Mouse (Mus musculus) testis, adult 2 months (tissue): ENCODE measurements around the gene Triobp. TPM values are rescaled to one million over a fixed set of nuclear protein-coding genes. Genes with fewer than 3 reads are reported as not detected.

ENCODE experiments used
- H3K27ac ChIP-seq: fragments of 200-500 bp; 2 replicates; pipeline ENCODE4 v1.5.1; 2012; ENCODE audit warnings: low read depth, low read length; ENCODE audit not compliant: control insufficient read depth, insufficient read depth
- H3K27me3 ChIP-seq: fragments of 200-500 bp; 2 replicates; pipeline ENCODE4 v1.6.1; 2012; ENCODE audit warnings: mild to moderate bottlenecking, low read length, moderate library complexity; ENCODE audit not compliant: control insufficient read depth, insufficient read depth
- H3K36me3 ChIP-seq: fragments of 200-500 bp; 2 replicates; pipeline ENCODE4 v1.6.1; 2012; ENCODE audit warnings: mild to moderate bottlenecking, low read length; ENCODE audit not compliant: control insufficient read depth, insufficient read depth
- H3K4me1 ChIP-seq: fragments of 200-500 bp; 2 replicates; pipeline ENCODE4 v1.6.1; 2012; ENCODE audit warnings: low read length; ENCODE audit not compliant: control insufficient read depth, insufficient read depth
- H3K4me3 ChIP-seq: fragments of 200-500 bp; 2 replicates; pipeline ENCODE4 v1.5.1; 2012; ENCODE audit warnings: low read depth, mild to moderate bottlenecking, low read length, moderate library complexity, mixed read lengths; ENCODE audit not compliant: control insufficient read depth
- CTCF ChIP-seq: fragments of 200-500 bp; IDR thresholded peaks from 2 replicates; pipeline ENCODE4 v1.5.1; 2012; ENCODE audit warnings: low read depth, mild to moderate bottlenecking, inconsistent platforms, low read length, moderate library complexity; ENCODE audit not compliant: control insufficient read depth, insufficient read depth, insufficient replicate concordance
- POLR2A ChIP-seq: fragments of 200-500 bp; IDR thresholded peaks from 2 replicates; pipeline ENCODE4 v1.6.1; 2012; ENCODE audit warnings: low read depth, mild to moderate bottlenecking, inconsistent platforms, low read length, moderate library complexity; ENCODE audit not compliant: control insufficient read depth
- polyA plus RNA-seq: library from polyadenylated mRNA; depleted of rRNA; stranded (reverse); fragments of >200 nt; gene quantifications from 2 replicates; pipeline ENCODE4 v1.2.3, GENCODE M21; 2012

The Triobp gene
- polyA plus RNA-seq, 1 experiment: 22.6 TPM

DNA sequence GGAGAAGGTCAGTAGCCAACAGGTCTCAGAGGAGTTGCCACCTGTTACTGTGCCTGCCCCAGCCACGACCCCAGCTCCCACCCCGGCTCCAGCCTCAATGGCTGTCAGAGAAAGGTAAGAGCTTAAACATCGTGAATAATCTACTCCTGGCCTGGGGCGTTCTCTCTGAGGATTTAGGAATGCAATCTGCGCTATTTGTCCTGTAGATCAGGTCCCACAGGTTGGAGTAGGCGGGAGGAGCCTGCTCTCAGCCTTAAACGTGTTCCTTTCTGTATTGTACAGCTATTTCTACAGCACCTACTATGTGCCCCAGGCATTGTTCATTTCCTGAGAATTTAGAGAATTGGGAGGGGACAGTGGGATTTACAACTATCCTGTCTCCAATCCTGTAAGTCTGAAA is 39.1 kb upstream of the Triobp start:
- no peaks in the 10 kb centered on the region for H3K36me3 ChIP-seq
- H3K4me3 ChIP-seq: no peak overlapping the region
- no peak overlapping the region for H3K27ac ChIP-seq
- no peaks in the 10 kb centered on the region; the same call in none of the 2 replicates for H3K4me1 ChIP-seq
- TF ChIP-seq CTCF (no peak), POLR2A (no peak)
- H3K27me3 ChIP-seq: no peaks in the 10 kb centered on the region

DNA sequence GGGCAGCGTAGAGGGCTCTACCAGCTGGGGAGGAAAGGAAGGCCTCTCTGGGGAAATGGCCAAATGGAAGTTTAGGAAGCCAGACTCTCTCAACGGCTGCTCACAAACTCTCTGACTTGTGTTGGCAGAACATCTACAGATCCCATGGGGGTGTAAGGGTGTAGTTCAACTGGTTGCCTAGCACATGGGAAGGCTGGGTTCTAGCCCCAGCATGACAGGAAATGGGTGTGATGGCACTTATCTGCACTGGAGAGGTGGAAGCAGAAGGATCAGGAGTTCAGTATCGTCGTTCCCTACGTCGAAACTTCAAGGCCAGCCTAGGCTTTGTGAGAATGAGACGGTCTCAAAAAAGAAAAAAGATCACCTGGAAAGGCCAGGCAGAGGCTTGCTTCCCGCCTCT is 38.5 kb upstream of the Triobp start:
- H3K27me3 ChIP-seq: no peaks in the 10 kb centered on the region
- no peak overlapping the region for H3K27ac ChIP-seq
- TF ChIP-seq POLR2A (no peak), CTCF (no peak)
- H3K4me1 ChIP-seq: no peaks in the 10 kb centered on the region; the same call in 1 of the 2 replicates
- no peaks in the 10 kb centered on the region for H3K36me3 ChIP-seq
- no peak overlapping the region for H3K4me3 ChIP-seq

- TF ChIP-seq POLR2A (no peak), CTCF (no peak)
- H3K4me3 ChIP-seq: no peak overlapping the region; the same call in 1 of the 2 replicates
- H3K36me3 ChIP-seq: no peaks in the 10 kb centered on the region
- H3K4me1 ChIP-seq: peaks cover 6% of the 10 kb centered on the region
- H3K27ac ChIP-seq: no peak overlapping the region
- H3K27me3 ChIP-seq: no peaks in the 10 kb centered on the region
These were observed 35.5 kb upstream of the Triobp start for GRCm38 (mm10) chr15:78912040-78912439.

GRCm38 (mm10) chr15:78913632-78914090 is 33.9 kb upstream of the Triobp start, which contains the start of gene Pdxp:
Pdxp (plus strand) TSS chr15:78913919.
- Histone ChIP-seq H3K27me3 (no peaks in the 10 kb centered on the region), H3K27ac (peak within 1 kb of the TSS; percentile 50), H3K4me1 (peaks cover 6% of the 10 kb centered on the region), H3K4me3 (peak within 1 kb of the TSS; percentile 85), H3K36me3 (no peaks in the 10 kb centered on the region)
- no peak for TF ChIP-seq CTCF

DNA sequence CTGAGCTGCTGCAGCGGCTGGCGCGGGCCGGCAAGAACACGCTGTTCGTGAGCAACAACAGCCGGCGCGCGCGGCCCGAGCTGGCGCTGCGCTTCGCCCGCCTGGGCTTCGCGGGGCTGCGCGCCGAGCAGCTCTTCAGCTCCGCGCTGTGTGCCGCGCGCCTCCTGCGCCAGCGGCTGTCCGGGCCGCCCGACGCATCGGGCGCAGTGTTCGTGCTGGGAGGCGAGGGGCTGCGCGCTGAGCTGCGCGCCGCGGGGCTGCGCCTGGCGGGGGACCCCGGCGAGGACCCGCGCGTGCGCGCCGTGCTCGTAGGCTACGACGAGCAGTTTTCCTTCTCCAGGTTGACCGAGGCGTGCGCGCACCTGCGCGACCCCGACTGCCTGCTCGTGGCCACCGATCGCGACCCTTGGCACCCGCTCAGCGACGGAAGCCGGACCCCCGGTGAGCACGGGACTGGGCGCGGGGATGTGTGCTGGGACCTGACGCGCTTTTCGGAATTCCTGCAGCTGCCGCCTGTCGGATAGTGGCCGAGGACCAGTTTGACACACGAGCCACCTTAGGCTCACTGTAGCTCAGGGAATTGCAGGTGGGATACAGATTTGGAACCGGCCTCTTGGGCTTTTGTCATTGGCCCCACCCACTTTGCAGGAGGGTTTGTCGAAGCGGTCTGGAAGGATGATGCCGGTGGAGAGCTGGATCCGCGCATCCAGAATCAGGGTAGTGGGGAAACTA is 33.3 kb upstream of the Triobp start:
- Histone ChIP-seq H3K27me3 (no peaks in the 10 kb centered on the region), H3K36me3 (no peaks in the 10 kb centered on the region), H3K4me3 (peak overlapping the region; percentile 85), H3K4me1 (peaks cover 6% of the 10 kb centered on the region), H3K27ac (peak overlapping the region; percentile 50)
- TF ChIP-seq CTCF: no peak
- no peak for TF ChIP-seq POLR2A

DNA sequence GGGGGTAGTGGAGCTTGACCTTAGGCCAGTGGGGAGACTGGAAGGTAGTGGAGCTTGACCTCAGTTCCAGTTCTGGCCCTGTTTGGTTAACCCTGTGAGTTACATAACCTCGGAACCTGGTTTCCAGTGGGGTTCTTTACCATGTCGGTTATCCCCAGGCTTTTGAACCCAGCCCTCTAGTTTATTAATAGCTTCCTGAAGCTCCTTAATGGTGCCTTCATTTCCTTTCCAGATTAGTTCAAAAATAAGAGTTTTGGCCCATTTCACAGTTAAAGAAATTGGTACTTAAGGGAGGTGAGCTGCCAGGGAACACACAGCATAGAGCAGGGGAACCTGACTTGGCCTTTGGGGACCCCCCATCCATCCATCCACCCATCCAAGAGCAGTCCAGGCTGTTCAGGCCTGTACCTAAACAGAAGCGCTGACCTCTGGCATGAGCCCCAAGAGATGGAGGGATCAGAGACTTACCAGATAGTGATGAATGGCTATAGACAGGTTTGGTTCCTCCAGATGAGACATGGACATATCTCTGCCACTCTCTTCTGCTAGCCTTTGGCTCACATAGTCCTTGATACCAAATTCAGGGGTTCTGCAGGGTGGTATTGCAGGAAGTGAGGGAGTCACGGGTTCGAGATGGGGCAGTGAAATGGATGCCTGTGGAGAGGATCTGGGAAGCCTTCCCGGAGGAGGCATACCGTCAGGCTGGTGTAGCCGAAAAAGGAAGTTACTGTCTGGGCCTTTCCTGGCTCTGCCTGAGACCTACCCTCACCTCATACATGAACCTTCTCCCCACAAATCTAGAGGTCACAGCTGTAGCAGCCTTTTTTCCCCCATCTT is 32.5 kb upstream of the Triobp start:
- no peak for TF ChIP-seq CTCF
- no peak for TF ChIP-seq POLR2A
- peaks cover 6% of the 10 kb centered on the region for H3K4me1 ChIP-seq
- H3K36me3 ChIP-seq: no peaks in the 10 kb centered on the region
- no peaks in the 10 kb centered on the region for H3K27me3 ChIP-seq
- H3K27ac ChIP-seq: no peak overlapping the region; the same call in 1 of the 2 replicates
- H3K4me3 ChIP-seq: peak overlapping the region; percentile 85

- Histone ChIP-seq H3K4me3 (no peak overlapping the region), H3K36me3 (no peaks in the 10 kb centered on the region), H3K27ac (no peak overlapping the region), H3K4me1 (peaks cover 6% of the 10 kb centered on the region), H3K27me3 (no peaks in the 10 kb centered on the region)
- TF ChIP-seq POLR2A (no peak), CTCF (peak; percentile 74; the same call in 1 of the 2 replicates)
These were observed 31.9 kb upstream of the Triobp start for GRCm38 (mm10) chr15:78915660-78916017.
